Mouse (Mus musculus): ENCODE results near the gene Spast.
"Not testable (repeated sequence)": the region's sequence is repeated elsewhere in the genome, so short reads cannot be mapped to it uniquely, and the experiment has no call there.

The Spast gene

GRCm38 (mm10) chr17:74328146-74328545 lies 10.6 kb upstream of the Spast start:
- not testable (repeated sequence) for DNase-seq

GRCm38 (mm10) chr17:74331049-74331676 lies 7.6 kb upstream of the Spast start:
- DNase-seq: no peak

GRCm38 (mm10) chr17:74338225-74338931 lies 409 bp upstream of the Spast start:
- peak; percentile 96 for DNase-seq

GRCm38 (mm10) chr17:74341151-74341550 lies 2.4 kb downstream of the Spast start:
- no peak for DNase-seq

GRCm38 (mm10) chr17:74363592-74363991 lies 24.8 kb downstream of the Spast start:
- DNase-seq: no peak

GRCm38 (mm10) chr17:74376916-74377315 lies 38.1 kb downstream of the Spast start:
- no peak for DNase-seq

- DNase-seq: no peak
Measured at GRCm38 (mm10) chr17:74386657-74387056, 47.9 kb downstream of the Spast start.

GRCm38 (mm10) chr17:74389847-74390246 lies 51.1 kb downstream of the Spast start:
- DNase-seq: no peak

GRCm38 (mm10) chr17:74394381-74394780 lies 55.6 kb downstream of the Spast start:
- peak; percentile 17 for DNase-seq

- DNase-seq: no peak
Measured at GRCm38 (mm10) chr17:74394855-74395254, 56.1 kb downstream of the Spast start.

GRCm38 (mm10) chr17:74395383-74396065 lies 56.7 kb downstream of the Spast start, which contains the start of gene Slc30a6:
Gene Slc30a6, plus strand, starts transcription at chr17:74395608.
- DNase-seq: peak; percentile 95

- DNase-seq: peak; percentile 22
Measured at GRCm38 (mm10) chr17:74396766-74397165, 58.0 kb downstream of the Spast start.

- no peak for DNase-seq
Measured at GRCm38 (mm10) chr17:74397173-74397572, 58.4 kb downstream of the Spast start.

GRCm38 (mm10) chr17:74402486-74403222 lies 63.9 kb downstream of the Spast start:
- no peak for DNase-seq

GRCm38 (mm10) chr17:74406487-74406886 lies 67.7 kb downstream of the Spast start:
- DNase-seq: no peak

GRCm38 (mm10) chr17:74409722-74410121 lies 70.9 kb downstream of the Spast start:
- DNase-seq: no peak

- no peak for DNase-seq
Measured at GRCm38 (mm10) chr17:74413324-74413723, 74.5 kb downstream of the Spast start.

GRCm38 (mm10) chr17:74414671-74415070 lies 75.9 kb downstream of the Spast start:
- DNase-seq: no peak

- no peak for DNase-seq
Measured at GRCm38 (mm10) chr17:74416841-74417360, 78.1 kb downstream of the Spast start.

GRCm38 (mm10) chr17:74418171-74418570 lies 79.4 kb downstream of the Spast start:
- DNase-seq: no peak

- no peak for DNase-seq
Measured at GRCm38 (mm10) chr17:74420656-74421055, 81.9 kb downstream of the Spast start.

- DNase-seq: peak; percentile 8
Measured at GRCm38 (mm10) chr17:74424401-74425005, 85.7 kb downstream of the Spast start.

Measured in cerebellum, adult 9-10 months (tissue).